Mouse (Mus musculus) liver, embryonic 12.5 days (tissue): Measurements from ENCODE around the gene Spag4. TPM values are rescaled to one million over a fixed set of nuclear protein-coding genes. Genes with fewer than 3 reads are reported as not detected.

Experiments used
- ATAC-seq: fragments of 200-750 bp; cut with Nextera tagmentation; 2 replicates; pipeline ENCODE4 v1.8.0; 2017; ENCODE audit warnings: moderate number of reproducible peaks, mild to moderate bottlenecking, moderate library complexity
- H3K27ac ChIP-seq: fragments of 300-500 bp; sonication (generic); 2 replicates; pipeline ENCODE4 v1.5.1; 2016; ENCODE audit warnings: mild to moderate bottlenecking
- H3K27me3 ChIP-seq: fragments of 300-500 bp; sonication (generic); replicated peaks from 2 replicates; pipeline ENCODE4 v1.6.1; 2016; ENCODE audit warnings: mild to moderate bottlenecking, moderate library complexity
- H3K36me3 ChIP-seq: fragments of 300-500 bp; sonication (generic); 2 replicates; pipeline ENCODE4 v1.6.1; 2016; ENCODE audit warnings: mild to moderate bottlenecking, moderate library complexity
- H3K4me1 ChIP-seq: fragments of 300-500 bp; sonication (generic); 2 replicates; pipeline ENCODE4 v1.6.1; 2016
- H3K4me2 ChIP-seq: fragments of 300-500 bp; sonication (generic); 2 replicates; pipeline ENCODE4 v1.6.1; 2016; ENCODE audit warnings: mild to moderate bottlenecking, moderate library complexity
- H3K4me3 ChIP-seq: fragments of 300-500 bp; sonication (generic); 2 replicates; pipeline ENCODE4 v1.5.1; 2016; ENCODE audit warnings: mild to moderate bottlenecking, moderate library complexity
- H3K9ac ChIP-seq: fragments of 300-500 bp; sonication (generic); 2 replicates; pipeline ENCODE4 v1.6.1; 2016; ENCODE audit warnings: mild to moderate bottlenecking, moderate library complexity
- H3K9me3 ChIP-seq: fragments of 300-500 bp; sonication (generic); replicated peaks from 2 replicates; pipeline ENCODE4 v1.6.1; 2016; ENCODE audit warnings: mild to moderate bottlenecking, moderate library complexity
- WGBS: fragments of 180-500 bp; shearing (Covaris S2); methylation state at CpG from one replicate; pipeline ENCODE4 v1.1.7; 2016; ENCODE audit not compliant: insufficient replicate concordance; 5-methylcytosine and 5-hydroxymethylcytosine counted together
- polyA plus RNA-seq: library from polyadenylated mRNA; unstranded; fragments of >200 nt; fragmentation: Nextera tagmentation; extraction: Ambion mirVana; gene quantifications from 2 replicates; pipeline ENCODE4 v1.2.1, GENCODE M21; 2016

Gene Spag4
- polyA plus RNA-seq, 1 experiment from 2014 or later, result 2.2 TPM

GRCm38 (mm10) chr2:156073725-156074124 is 8.8 kb downstream of the Spag4 start:
- Histone ChIP-seq H3K9ac (no peak overlapping the region), H3K4me2 (no peak overlapping the region), H3K27ac (no peak overlapping the region), H3K4me3 (no peak overlapping the region), H3K27me3 (no peaks in the 10 kb centered on the region), H3K36me3 (peaks cover 99% of the 10 kb centered on the region), H3K9me3 (no peaks in the 10 kb centered on the region), H3K4me1 (no peaks in the 10 kb centered on the region)
- ATAC-seq, result no peak
- 87% methylated on average over 15 of the region's 15 CpGs for WGBS

- H3K27me3 ChIP-seq, result no peaks in the 10 kb centered on the region
- H3K36me3 ChIP-seq, result peaks cover 69% of the 10 kb centered on the region
- H3K27ac ChIP-seq, result no peak overlapping the region
- 70% methylated on average over 7 of the region's 7 CpGs for WGBS
- no peak overlapping the region for H3K4me3 ChIP-seq
- peaks cover 1% of the 10 kb centered on the region; the same call in 1 of the 2 replicates for H3K4me1 ChIP-seq
- H3K4me2 ChIP-seq, result no peak overlapping the region
- no peak for ATAC-seq
- no peaks in the 10 kb centered on the region for H3K9me3 ChIP-seq
- H3K9ac ChIP-seq, result no peak overlapping the region
These were observed 12.5 kb downstream of the Spag4 start for GRCm38 (mm10) chr2:156077461-156077860.

- Histone ChIP-seq H3K9ac (no peak overlapping the region), H3K36me3 (peaks cover 58% of the 10 kb centered on the region), H3K27me3 (no peaks in the 10 kb centered on the region), H3K4me2 (no peak overlapping the region), H3K4me3 (no peak overlapping the region), H3K27ac (no peak overlapping the region), H3K9me3 (no peaks in the 10 kb centered on the region), H3K4me1 (peaks cover 12% of the 10 kb centered on the region)
- ATAC-seq, result no peak
- 87% methylated on average over 16 of the region's 16 CpGs for WGBS
These were observed 13.6 kb downstream of the Spag4 start for GRCm38 (mm10) chr2:156078421-156079182.

GRCm38 (mm10) chr2:156079183-156079560 is 14.2 kb downstream of the Spag4 start:
- Histone ChIP-seq H3K4me2 (no peak overlapping the region), H3K4me1 (peaks cover 12% of the 10 kb centered on the region), H3K27me3 (no peaks in the 10 kb centered on the region), H3K9ac (no peak overlapping the region), H3K36me3 (peaks cover 52% of the 10 kb centered on the region), H3K9me3 (no peaks in the 10 kb centered on the region), H3K4me3 (no peak overlapping the region), H3K27ac (no peak overlapping the region)
- ATAC-seq, result no peak
- WGBS, result 81% methylated on average over 8 of the region's 8 CpGs

- Histone ChIP-seq H3K9ac (no peak overlapping the region), H3K27ac (no peak overlapping the region), H3K27me3 (no peaks in the 10 kb centered on the region), H3K36me3 (peaks cover 47% of the 10 kb centered on the region), H3K4me1 (peaks cover 12% of the 10 kb centered on the region), H3K4me3 (no peak overlapping the region), H3K9me3 (no peaks in the 10 kb centered on the region), H3K4me2 (no peak overlapping the region)
- no peak for ATAC-seq
- WGBS, result 69% methylated on average over 4 of the region's 4 CpGs
These were observed 14.7 kb downstream of the Spag4 start for GRCm38 (mm10) chr2:156079674-156080073.

- 92% methylated on average over 7 of the region's 7 CpGs for WGBS
- peaks cover 40% of the 10 kb centered on the region for H3K36me3 ChIP-seq
- ATAC-seq, result no peak
These were observed 15.4 kb downstream of the Spag4 start for GRCm38 (mm10) chr2:156080391-156080790.

GRCm38 (mm10) chr2:156084541-156084940 is 19.6 kb downstream of the Spag4 start:
- H3K4me3 ChIP-seq, result no peak overlapping the region
- peaks cover 11% of the 10 kb centered on the region for H3K36me3 ChIP-seq
- WGBS, result 80% methylated on average over 3 of the region's 3 CpGs
- ATAC-seq, result no peak
- H3K9me3 ChIP-seq, result no peaks in the 10 kb centered on the region
- no peaks in the 10 kb centered on the region for H3K27me3 ChIP-seq
- H3K9ac ChIP-seq, result no peak overlapping the region
- H3K27ac ChIP-seq, result no peak overlapping the region
- no peak overlapping the region for H3K4me2 ChIP-seq
- peaks cover 20% of the 10 kb centered on the region for H3K4me1 ChIP-seq

More at GRCm38 (mm10) chr2:156080391-156080790, 15.4 kb downstream of the Spag4 start:
- Histone ChIP-seq H3K27ac (no peak overlapping the region), H3K4me2 (no peak overlapping the region), H3K27me3 (no peaks in the 10 kb centered on the region), H3K4me3 (no peak overlapping the region), H3K4me1 (peaks cover 16% of the 10 kb centered on the region), H3K9ac (no peak overlapping the region), H3K9me3 (no peaks in the 10 kb centered on the region)

DNA sequence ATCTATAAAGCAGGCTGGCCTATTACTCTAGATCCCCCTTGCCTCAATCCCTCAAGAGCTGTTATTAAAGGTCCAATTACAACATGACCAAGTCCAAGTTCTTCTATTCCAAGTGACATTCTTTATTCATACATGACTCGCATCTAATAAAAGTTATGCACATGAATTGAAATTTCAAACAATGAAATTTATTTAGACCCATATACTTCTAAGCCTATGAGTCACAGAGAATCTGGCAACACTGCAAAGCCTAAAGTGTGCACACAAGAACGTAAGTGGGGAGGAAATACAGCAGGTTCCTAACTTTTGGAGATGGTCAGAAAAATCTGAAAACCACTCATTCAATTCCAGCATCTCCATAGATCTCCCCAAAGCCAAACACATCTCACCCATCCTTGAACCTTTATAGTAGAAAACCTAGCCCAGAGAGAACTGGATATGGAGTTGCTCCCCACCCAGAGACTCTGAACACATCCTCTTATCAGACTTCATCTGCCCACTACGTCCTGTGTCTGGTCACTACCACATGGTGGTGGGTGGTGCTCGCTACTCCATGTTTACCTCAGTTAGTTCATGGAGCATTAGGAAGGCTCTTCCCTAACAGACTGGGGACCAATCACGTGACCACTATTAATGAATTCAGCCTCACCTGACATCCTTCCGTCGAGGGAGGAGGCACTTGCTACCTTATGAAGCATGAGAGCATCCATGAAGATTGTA is 22.6 kb downstream of the Spag4 start:
- Histone ChIP-seq H3K4me1 (peaks cover 18% of the 10 kb centered on the region), H3K27ac (no peak overlapping the region), H3K9me3 (no peaks in the 10 kb centered on the region), H3K4me3 (no peak overlapping the region), H3K36me3 (peaks cover 36% of the 10 kb centered on the region), H3K27me3 (no peaks in the 10 kb centered on the region), H3K9ac (no peak overlapping the region), H3K4me2 (no peak overlapping the region)
- ATAC-seq, result no peak
- 70% methylated on average over 7 of the region's 7 CpGs for WGBS

DNA sequence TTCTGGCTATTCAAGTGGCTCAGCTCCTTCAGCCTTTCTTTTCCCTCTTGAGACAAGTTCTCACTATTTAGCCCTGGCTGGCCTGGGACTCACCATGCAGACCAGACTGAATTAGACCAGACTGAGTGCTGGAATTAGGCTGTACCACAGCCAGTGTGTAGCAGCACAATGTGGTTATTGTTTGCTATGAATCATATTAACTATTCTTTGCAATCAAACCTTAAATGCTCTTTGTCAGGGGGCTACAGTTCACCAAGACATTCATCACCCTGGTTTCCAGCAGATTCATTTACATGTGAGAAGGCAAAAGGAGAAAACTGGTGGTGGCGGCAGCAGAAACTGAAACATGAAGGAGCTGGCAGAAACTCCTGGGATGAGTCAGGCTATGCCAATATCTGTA is 24.8 kb downstream of the Spag4 start:
- ATAC-seq, result no peak
- WGBS, result 95% methylated on average over 1 of the region's 1 CpGs

GRCm38 (mm10) chr2:156091926-156092325 is 27.0 kb downstream of the Spag4 start:
- no peak overlapping the region for H3K4me2 ChIP-seq
- no peak overlapping the region for H3K27ac ChIP-seq
- H3K4me1 ChIP-seq, result peaks cover 3% of the 10 kb centered on the region; the same call in 1 of the 2 replicates
- no peak overlapping the region for H3K9ac ChIP-seq
- WGBS, result 86% methylated on average over 5 of the region's 5 CpGs
- no peaks in the 10 kb centered on the region for H3K27me3 ChIP-seq
- ATAC-seq, result no peak
- peaks cover 64% of the 10 kb centered on the region for H3K36me3 ChIP-seq
- no peaks in the 10 kb centered on the region for H3K9me3 ChIP-seq
- no peak overlapping the region for H3K4me3 ChIP-seq

More for the DNA sequence above, 24.8 kb downstream of the Spag4 start:
- Histone ChIP-seq H3K36me3 (peaks cover 43% of the 10 kb centered on the region), H3K4me1 (peaks cover 7% of the 10 kb centered on the region), H3K4me2 (no peak overlapping the region), H3K4me3 (no peak overlapping the region), H3K27ac (no peak overlapping the region), H3K9me3 (no peaks in the 10 kb centered on the region), H3K27me3 (no peaks in the 10 kb centered on the region), H3K9ac (no peak overlapping the region)

DNA sequence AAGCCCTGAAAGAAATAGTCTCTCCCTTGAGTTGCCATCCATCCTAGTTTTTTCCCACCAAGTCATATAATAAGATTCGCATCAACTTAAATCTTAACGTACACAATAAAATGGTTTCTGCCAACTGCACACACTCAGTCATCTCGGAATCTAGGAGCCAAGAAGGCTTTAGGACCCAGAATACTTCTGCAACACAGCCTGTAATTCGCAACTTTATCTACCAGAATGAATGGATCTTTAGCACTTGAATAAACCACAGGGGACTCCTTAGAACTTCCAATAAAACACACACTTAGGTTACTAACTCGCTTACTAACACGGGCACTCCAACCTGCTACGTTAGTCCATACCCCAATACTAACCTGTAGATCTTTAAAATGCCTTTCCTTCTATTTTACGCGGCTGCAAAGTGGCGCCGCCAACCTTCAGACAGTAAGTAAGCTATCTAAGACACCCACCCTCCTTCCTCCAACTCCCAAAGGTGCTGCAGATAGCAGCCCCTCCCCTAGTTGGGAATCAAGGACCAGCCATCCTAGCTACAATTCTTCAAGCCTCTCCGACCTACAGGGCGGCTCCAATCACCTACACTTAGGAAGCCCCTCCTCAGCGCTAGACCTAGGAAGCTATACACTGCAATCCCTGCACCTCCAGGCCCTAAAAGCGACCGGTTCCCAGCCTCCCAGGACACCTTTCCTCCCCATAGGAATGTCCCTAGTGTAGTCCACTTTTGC is 45.8 kb downstream of the Spag4 start:
- H3K4me2 ChIP-seq, result peak overlapping the region; percentile 79
- 3% methylated on average over 16 of the region's 16 CpGs for WGBS
- H3K36me3 ChIP-seq, result peaks cover 22% of the 10 kb centered on the region; the same call in 1 of the 2 replicates
- peak overlapping the region; percentile 95 for H3K4me3 ChIP-seq
- peak; percentile 73 for ATAC-seq
- H3K27ac ChIP-seq, result peak overlapping the region; percentile 91
- H3K27me3 ChIP-seq, result no peaks in the 10 kb centered on the region
- no peaks in the 10 kb centered on the region for H3K9me3 ChIP-seq
- H3K4me1 ChIP-seq, result peaks cover 45% of the 10 kb centered on the region
- H3K9ac ChIP-seq, result peak overlapping the region; percentile 94
